Mouse (Mus musculus) frontal cortex, postnatal 14 days (tissue): Measurements from ENCODE around the gene Elmo1.
A peak's percentile ranks its signal among the peaks of the same experiment; 100 is the strongest.

Experiments
- DNase-seq, 2 experiments: peaks; one replicate each; pipeline ENCODE4 v3.0.0; 2022; ENCODE audit warnings: low spot score in 2 of 2

The Elmo1 gene

GRCm38 (mm10) chr13:20090133-20090710 lies at the start of gene Elmo1:
Gene Elmo1, plus strand, starts transcription at chr13:20090596.
- peak; percentile 44 for DNase-seq

- DNase-seq: no peak
Observed at GRCm38 (mm10) chr13:20041169-20041830, 49.1 kb upstream of the Elmo1 start.

- no peak for DNase-seq
Observed at GRCm38 (mm10) chr13:20042856-20043255, 47.5 kb upstream of the Elmo1 start.

- no peak for DNase-seq
Observed at GRCm38 (mm10) chr13:20045350-20045749, 45.0 kb upstream of the Elmo1 start.

DNA sequence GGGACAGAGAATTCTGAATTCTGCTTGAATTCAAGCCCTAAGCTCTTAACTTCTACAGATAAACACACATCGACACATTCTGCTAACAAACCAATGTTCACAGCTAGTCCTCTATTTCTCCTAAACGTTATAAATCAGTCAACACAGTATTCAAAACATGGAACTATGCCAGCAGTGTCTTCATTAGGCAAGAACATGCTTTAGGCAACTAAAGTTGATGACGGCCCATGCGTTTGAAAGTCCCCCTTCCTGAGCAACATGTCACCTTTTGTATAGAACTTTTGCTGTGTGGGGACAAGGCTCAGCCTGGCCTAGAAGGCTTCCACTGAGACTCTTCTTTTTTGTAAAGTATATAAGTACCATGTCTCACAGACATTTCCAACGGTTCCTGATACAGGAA lies 44.6 kb upstream of the Elmo1 start:
- no peak for DNase-seq

GRCm38 (mm10) chr13:20046406-20046805 lies 44.0 kb upstream of the Elmo1 start:
- no peak for DNase-seq

GRCm38 (mm10) chr13:20047926-20048836 lies 42.2 kb upstream of the Elmo1 start:
- no peak for DNase-seq

DNA sequence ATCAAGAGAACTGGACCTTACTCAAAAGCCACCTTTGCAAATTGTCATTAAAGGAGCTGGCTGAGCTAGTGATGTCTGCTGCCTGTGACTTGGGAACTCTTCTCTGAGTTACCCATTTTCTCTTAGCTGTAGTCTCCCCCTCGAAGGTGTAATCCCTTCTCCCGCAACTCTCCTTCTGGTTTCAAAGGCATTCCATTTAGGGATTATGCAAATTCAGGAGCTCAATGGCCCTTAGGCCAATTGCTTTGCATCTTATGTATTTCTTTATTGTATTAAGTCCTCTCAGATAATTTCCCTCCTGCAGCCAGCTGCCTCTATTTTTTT lies 41.6 kb upstream of the Elmo1 start:
- no peak for DNase-seq

DNA sequence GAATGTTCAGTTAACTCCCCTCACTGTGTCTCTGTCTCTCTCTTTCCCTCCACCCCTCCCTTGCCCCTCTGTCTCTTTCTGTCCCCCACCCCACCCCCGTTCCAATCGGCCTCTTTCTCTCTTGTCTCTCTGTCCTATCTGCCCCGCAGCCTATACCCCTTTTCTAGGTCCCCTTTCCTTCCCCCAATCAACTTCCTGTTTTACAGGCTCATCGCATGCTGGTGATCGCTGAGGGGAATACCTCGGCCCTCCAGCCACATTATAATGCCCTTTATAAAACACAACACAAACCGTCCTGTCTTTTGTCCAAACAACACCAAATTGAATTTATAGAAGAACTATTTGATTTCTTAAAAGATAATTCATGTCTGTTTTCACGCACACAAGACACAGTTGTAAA lies 40.7 kb upstream of the Elmo1 start:
- no peak for DNase-seq

DNA sequence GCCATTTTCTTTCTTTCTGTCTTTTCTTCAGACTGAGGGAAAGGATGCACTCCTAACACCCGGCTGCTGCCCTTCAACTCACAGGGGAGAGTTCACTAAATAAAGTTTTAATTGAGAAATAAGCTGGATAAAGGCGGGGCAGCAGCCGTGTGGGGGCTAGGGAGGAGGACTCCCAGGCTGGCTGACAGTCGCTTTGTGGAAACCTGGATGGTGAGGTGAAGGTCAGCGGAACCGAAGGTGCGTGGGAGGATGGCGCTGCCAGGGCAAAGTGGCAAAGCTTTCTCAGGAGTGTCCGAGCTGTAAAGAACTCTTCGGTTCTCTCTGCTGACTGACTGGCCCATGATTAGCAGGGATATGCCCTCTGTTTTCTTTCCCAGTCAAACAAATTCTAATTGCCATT lies 40.2 kb upstream of the Elmo1 start:
- DNase-seq: no peak

DNA sequence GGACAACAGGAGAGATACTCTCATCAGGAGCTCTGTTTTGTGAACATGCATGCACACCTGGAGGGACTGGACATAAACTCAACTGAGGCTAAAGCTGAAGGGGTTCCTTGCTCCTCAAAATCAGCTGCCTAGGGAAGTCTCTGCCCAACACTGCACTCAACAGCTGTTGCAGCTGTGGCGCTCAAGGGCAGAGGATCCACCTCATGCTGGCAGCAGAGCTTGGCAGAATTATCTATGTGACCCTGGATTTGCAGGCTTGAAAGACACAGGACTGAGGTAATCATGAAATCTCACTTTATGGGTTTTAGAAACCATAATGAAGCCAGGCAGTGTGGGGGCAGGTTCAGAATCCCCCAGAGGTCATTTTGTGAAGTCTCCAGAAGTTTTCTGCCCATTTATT lies 32.5 kb upstream of the Elmo1 start:
- no peak for DNase-seq

GRCm38 (mm10) chr13:20061031-20061430 lies 29.4 kb upstream of the Elmo1 start:
- DNase-seq: no peak

DNA sequence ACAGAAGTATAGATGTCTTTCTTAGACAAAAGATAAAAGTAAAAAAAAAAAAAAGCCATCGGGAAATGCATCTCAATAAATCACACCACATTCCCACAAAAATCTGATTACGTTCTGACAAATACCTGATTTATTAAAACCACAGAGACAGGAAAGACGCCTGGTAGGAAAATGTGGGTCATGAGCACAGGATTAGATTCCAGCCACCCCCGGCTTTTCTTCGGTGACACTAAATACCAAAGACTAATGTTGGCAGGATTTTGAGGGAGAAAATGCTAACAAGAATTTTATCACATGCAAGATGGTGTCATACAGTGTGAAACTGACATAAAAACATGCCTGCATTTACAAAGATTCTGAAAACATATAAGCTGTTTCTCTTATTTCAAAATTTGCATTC lies 27.1 kb upstream of the Elmo1 start:
- no peak for DNase-seq

DNA sequence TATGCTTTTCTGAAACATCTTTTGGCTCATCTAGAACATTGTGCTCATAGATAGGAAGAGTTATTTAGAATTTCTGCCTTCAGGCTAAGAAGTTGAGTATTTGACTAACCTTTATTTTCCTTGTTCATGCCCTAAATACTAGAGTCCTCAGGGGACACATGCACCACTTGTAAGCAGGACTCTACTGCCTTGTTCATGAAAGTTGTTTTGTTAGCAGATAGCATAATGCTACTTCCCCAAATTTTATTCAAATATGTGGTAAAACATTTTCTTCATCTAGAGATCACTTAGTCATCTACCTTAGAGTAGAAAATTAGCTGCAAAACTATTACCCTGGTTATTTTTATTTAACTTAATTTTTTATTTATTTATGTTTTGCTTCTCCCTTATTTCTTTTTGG lies 18.4 kb upstream of the Elmo1 start:
- no peak for DNase-seq

DNA sequence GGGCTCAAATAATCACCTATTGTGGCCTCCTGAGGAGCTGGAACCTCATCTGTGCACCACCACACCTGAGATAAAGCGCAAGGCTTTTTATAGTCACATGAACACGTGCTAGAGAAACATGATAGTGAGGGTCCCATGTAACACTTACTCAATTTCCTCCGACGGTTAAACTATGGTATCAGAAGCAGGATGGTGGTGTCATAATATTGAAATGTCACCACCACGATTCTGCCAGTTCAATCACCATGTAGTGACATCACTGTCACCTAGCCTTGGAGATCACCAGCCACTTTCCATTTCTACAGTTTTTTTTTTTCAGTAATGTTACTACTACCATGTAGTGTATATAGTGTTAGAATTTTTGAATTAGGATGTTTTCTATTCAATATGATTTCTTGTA lies 17.4 kb upstream of the Elmo1 start:
- no peak for DNase-seq

DNA sequence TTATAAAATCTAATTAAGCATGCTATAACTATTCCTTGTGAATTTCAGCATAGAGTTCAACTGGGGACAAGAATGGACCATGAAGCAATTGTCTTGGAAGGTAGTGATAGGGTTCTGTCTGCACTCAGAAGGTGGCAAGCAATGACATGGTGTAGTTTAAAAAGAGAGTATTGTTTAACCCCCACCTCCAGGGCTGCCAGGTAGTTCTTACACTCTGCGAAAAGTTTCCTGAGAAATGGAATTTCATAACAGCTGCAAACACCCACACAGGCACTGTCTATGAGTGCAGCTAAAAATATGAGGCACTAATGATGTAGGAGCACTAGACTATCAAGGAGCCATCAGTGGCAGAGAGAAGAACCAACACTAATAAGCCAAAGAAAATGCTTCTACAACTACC lies 13.9 kb upstream of the Elmo1 start:
- no peak for DNase-seq

- no peak for DNase-seq
Observed at GRCm38 (mm10) chr13:20077237-20077636, 13.2 kb upstream of the Elmo1 start.

DNA sequence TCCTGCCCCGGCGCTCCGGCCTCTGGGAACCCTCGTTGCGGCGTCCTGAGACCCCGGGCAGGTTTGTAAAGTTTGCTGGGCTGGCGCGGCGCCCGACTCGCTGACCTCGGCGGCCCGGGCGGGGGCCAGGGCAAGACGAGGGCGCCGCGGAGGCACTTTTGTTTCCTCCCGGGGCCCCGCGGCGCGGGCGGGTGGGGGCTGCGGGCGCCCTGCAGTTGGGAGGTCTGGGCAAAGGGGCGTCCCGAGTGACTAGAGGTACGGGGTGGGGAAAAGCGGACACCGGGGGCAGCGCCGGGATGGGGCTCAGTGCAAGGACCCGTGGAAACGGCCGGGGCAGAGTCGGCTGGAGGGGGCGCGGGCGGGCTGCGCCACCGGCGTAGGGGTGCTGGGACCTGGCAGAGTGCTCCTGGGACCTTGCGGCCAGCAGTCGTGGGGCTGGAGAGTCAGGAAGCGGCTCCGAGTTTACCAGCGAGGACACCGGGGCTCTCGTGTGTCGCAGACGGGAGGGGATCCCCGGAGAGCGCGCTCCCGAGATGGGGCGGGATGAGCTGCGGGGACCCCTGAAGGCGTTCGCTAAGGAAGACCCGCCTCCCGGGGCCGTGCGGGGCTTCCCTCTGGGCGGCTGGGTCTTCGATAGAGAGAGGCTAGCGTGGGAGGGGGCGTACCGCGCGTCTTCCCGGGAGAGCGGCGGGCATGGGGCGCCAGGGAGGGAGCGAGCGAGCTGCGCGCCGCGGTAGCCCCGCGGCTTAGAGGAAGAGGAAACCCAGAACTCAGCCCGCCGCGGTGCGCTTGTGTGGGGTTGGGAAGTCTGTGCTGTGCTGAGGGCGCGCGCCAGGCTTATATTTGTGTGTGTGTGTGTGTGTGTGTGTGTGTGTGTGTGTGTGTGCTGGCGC lies 561 bp downstream of the Elmo1 start:
- DNase-seq: peak; percentile 18 to 37

GRCm38 (mm10) chr13:20091604-20091926 lies 1.2 kb downstream of the Elmo1 start:
- no peak for DNase-seq

- DNase-seq: no peak
Observed at GRCm38 (mm10) chr13:20092301-20092700, 1.9 kb downstream of the Elmo1 start.

GRCm38 (mm10) chr13:20093307-20094045 lies 3.1 kb downstream of the Elmo1 start:
- no peak for DNase-seq
